Mouse (Mus musculus): Measurements from ENCODE around the gene Tbx3.
A peak's percentile ranks its signal among the peaks of the same experiment; 100 is the strongest.

Tbx3 gene

DNA sequence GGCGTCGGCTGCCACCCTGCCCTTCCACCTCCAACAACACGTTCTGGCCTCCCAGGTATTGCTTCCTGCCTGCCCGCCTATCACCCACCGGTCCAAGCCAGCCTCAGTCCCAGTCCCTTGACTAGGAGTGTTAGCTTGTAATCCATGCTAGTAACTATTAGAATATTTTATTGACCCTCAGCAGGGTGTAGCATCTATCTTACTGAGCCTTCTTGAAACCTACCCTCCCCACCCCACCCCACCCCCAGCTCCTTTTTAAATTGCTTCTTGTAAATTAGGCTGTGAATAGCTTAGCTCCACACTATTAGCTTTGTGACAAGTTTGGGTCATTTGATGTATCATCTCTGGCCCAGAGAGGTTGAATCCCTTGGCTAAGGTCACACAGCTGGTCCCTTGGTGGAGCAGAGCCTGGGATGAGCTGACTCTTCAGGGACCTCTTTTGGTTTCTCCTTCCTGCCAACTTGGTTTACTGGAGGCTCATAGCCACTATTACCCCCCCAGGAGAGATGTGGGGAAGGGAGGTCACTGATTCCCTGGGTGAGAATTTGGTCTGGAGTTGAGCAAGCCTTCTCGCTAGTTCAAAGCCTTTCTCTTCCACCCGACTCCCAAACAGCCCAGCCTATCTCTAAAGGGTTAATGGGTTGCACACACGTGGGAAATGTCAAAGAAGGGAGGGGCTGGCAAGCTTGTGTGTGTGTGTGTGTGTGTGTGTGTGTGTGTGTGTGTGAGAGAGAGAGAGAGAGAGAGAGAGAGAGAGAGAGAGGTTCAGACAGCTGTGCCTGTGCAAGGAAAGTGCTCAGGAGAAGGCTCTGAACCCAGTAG lies 10.8 kb downstream of the Tbx3 start:
- no peak for DNase-seq

DNA sequence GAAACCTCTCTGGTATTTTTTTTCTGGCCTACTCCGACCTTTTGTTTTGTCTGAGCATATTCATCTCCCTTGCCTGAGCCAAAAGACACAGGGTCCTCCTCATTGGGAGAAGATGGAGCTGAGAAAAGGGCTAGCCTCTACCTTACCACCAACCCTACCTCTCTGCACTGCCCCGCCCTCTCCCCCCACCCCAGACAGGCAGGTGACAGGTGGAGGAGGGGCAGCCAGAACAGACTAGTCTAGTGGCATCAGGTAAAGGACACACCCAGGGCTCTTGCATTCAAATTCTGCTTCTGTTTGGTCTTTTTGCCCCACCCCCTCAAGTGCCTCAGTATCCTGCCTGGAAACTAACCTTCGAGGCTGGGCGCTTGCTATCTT lies 11.4 kb downstream of the Tbx3 start:
- DNase-seq, result no peak

DNA sequence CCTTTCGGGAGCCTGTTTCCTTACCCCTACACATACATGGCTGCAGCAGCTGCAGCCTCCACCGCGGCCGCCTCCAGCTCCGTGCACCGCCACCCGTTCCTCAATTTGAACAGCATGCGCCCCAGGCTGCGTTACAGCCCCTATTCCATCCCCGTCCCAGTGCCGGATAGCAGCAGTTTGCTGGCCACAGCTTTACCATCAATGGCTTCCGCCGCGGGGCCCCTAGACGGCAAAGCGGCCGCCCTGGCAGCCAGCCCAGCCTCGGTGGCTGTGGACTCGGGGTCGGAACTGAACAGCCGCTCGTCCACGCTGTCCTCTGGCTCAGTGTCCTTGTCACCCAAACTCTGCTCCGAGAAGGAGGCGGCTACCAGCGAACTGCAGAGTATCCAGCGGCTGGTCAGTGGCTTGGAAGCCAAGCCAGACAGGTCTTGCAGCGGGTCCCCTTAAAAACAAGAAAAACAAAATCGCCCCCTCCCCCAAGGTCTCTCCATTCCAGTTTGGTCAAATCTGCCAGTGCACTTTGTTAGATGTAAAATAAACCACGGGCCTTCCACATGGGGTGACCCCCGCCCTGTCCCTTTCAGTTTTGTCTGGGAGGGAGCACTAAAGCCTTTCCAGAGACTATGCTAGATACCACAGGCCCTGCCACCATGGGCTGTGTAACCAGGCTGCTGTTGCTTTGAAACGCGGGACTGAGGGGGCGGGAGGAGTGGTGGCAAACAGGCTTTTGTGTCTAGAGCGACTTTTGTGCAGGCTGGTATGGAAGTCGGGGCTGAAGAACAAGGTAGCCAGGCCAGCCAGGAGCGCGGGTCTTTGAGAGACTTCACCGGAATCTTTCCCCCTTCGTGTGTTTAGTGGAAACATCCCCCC lies 12.4 kb downstream of the Tbx3 start:
- DNase-seq, result peak in 1 of 2 experiments; percentile 10

DNA sequence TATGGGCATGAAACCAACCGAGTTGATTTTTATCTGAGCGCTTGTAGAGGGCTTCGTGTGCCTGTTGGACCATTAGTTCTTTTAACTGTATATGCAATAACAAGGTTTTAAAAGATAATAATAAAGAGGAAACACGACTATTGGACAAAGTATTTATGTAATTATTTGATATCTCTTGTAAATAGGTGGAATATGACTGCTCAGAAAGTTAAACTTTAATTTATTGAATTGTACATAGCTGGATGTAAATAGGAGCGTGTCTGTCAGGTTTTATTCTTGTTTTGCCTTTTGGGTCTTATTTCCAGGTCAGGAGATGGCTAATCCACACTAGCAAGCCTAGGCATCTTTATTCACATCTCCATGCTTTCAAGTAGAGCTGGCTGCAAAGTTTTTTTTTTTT lies 13.4 kb downstream of the Tbx3 start:
- no peak for DNase-seq

DNA sequence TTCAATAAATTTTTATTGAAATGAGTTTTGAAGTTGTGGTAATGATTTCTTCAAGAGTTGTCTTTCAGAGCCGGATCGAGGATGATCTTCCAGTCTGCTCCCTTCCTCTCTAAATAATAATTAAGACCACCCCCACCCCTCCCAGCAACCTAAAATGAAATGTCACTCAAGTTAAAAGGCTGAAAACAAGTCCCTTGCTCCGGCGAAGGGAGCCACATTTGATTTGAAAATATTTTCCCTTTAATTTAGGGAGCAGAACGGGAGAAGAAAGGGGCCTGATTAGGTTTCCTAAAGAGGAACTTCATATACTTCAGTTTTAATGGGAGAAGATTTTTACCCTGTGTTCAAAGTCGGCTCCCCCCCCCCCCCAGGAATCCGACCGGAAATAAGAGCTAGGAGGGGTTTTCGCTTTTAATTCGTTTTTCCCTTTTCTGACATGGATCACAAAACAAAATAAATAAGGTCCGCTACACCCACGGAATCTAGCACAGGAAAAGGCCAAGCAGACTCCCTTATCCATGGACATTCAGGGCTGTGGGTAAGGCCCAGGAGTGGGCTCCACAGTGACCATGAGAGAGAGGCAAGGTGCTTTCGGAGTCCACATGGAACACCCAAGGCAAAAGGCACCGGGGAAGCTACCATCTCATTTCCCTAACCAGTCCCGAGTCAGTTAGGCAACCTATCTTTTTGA lies 14.4 kb downstream of the Tbx3 start:
- peak; percentile 35 to 50 for DNase-seq

DNA sequence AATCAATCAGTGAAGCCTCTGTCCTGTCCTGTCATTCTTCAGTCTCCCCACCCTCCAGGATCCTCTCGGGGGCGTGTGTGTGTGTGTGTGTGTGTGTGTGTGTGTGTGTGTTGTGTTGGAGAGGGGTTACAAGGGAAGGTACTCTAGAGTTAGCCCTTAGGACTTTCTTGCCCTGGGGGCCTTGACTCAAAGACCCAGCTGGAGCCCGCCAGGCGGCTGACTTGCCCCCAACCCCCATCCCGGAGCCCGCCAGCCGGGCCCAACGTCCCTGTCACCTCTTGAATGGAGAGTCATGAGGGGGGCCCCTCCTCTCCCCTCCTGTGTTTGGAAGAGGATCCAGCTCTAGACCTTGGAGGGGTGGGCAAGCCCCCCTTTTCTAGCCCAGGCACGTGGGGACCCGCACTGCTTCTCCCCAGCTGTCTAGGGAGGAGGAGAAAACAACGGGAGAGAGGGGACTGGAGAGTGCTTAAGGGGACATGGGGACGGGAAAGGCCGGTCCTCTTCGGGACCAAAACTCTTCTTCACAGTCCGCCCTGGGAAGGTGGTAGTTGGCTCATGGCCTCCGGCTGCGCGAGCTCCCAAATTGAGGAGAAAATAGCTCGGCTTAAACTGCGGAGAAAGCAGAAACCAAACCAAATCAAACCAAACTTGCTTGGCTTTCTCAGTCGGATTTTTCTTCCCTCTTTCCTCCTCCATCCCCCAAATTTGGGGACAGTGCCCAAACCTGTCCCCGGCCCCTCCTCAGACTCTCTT lies 15.2 kb downstream of the Tbx3 start:
- peak in 1 of 2 experiments; percentile 18 for DNase-seq

DNA sequence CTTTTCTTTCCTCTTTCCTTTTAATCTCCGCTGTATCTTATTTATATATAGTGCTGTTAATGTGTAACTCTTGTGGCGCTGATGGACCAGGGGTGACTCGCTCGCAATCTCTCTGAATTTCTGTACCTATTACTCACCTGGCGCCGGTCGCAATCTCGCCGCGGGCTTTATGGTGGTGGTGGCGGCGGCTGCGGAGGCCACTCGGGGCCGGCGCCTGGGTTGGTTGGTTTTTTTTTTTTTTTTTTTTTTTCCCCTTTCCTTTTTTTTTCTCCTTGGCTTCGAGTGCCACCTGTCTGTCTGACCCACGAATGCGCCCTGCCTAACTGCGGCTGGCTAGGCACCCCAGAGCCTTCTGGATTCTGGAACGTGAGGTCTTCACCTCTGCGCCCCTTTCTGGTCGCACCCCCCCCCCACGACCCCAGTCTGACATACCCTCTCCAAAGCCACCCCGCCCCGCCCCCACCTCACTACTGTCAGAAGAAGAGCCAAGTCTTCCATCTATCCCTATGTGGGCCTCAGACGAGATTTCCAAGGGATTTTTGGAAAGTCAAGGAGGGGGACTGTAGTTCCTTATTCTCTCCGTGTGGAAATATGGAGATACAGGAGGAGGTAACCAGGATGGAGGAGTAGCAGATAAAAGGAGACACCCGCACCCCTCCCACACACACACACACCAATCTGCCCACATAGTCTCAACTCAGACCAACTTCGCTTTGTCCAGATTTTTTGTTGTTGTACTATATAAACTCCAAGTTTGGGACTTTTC lies 15.9 kb downstream of the Tbx3 start:
- DNase-seq, result peak; percentile 32 to 57

DNA sequence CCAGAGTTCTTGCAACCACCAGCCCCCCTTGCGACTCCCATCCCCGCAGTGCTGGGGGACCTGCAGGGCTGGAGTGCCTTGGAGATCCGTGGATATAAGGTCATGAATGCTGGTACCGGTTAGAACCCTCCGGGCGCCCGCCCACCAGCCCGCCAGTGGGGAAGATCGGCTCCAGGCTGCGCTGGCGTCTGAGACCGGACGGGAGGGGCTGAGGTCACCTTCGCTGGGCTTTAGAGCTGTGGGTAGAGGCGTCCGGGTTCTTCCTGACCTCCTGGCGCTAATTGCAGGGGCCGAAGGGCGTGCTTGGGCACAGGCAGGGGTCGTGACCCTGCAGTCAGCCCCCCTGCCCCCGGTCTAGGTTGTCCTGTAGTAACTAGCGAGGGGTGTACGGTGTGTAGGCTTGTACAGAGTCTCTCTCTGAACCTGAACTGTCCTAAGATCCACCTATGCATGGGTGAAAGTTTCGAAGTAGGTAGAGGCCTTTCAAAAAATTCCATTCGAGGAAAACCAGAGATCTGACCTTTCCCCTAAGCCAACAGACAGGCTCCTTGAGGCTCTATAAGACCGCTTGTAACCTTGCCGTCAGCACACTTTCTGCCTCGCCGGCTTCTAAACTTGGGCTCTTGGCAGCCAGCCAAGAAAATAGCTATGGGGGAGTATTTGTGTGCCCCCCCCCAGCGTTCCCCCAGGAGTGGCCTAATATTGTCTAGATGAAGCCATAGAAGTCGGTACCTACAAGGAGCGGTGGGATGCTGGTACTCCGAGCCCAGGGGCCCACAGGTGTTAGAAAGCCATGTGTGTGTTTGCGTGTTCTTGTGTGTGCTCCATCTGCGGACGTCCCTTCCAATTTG lies 16.8 kb downstream of the Tbx3 start:
- DNase-seq, result peak in 1 of 2 experiments; percentile 14

DNA sequence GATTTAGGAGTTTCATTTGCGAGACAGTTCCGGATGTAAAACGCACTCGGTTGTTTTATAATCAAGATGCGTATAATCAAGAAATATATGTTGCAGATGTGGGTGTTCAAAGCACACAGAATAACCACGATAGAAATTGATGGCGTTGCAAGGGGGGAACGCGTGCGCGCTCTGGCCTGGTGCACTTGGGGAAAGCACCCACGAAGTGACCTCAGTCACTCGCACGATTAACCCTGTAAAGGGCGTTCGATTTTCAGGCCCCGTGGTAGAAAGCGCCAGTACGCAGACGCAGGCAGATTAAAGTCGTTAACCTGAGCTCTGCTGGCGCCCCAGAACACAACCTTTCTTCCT lies 17.4 kb downstream of the Tbx3 start:
- no peak for DNase-seq

DNA sequence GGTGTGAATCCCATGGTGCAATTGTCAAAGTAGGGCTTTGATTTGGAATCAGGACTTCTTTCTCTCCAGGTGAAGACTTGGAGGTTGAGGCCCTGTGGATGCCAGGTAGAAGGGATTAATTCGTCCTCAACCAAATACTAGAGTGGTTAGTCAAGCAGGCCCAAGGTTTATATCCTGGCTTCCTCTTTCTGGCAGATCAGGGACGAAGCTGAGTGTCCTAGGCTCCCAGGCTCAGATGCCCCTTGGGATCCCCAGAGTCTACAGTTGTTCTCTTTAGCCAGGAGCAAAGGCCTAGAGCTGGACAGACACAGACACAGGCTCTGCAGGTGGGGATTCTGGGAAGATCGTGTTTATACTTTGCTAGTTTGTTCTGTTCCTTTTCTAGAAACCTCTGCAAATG lies 17.8 kb downstream of the Tbx3 start:
- no peak for DNase-seq

DNA sequence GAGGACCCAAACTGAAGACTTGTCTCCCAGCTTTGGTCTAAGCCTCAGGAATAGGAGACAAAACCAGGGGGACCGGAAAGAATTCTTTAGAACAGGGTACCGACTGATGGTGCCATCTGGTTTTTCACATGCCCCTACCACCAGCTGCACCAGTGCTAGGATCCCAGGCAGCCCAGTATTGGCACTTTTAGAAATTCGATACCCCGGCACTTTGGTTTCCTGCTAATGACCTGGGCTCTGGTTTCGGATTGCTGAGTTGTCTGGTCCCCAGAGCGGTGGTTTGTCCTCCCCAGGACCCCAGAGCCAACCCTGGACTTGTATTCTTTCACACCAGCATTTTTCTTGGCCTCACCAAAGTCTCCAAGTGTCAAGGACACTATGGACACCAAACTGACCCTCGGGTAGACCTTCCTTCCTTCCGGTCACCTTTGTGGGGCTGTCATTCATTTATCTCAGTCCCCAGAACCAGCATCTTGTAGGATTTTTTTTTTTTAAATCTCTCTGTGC lies 18.5 kb downstream of the Tbx3 start:
- DNase-seq, result no peak

DNA sequence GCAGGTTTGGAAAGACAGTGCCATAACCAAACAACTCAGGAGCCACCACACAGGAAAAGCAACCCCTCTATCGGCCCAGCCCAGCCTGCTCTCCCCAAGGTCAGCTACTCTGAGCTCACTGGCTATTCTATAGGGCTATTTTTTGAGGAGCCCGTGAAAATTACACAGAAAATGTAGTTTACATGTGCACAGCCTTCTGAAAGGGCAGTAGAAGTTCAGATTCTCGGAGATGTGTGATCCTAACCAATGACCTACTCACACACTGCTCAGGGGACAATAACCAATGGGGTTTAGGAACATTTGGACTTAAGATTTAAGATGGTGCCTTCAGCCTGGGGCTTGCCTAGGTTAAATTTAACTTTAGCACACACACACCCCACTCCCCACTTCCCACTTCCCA lies 19.0 kb downstream of the Tbx3 start:
- DNase-seq, result no peak

DNA sequence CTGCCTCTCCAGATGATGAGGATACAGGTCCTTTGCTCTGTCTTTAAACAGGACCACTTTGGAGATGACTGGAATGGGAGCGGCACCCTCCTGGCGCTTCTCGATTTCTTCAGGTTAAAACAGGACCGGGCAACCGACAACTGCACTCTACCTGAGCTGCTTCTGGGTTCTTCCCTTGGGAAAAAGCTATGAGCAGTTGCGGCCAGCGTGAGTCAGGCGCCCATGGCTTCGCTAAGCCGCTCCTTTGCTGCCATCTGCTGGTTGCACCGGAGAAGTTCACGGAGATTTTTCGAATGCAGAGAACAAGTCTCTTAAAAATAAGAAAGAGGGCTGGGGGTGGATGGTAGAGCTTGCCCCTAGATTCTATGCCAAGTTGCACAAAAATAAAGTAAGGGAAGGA lies 20.6 kb downstream of the Tbx3 start:
- DNase-seq, result peak; percentile 82 to 87

DNA sequence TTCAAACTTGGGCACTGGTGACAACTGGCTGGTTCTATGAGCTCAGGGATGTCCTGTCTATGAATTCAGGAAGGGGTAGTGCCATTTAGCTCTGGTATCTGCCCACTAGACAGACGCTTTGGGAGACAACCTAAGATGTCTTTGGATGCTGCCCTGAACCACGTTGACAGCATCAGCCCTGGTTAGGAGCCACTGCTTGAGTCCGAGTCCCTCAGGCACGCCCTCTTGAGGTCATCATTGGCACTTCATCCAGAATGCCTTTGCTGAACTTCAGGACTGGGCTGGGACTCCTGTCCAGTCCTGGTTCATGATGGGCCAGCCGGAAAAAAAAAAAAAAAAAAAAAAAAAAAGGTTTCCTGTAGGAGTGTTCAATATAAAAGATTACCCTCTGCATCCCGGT lies 22.0 kb downstream of the Tbx3 start:
- DNase-seq, result no peak

DNA sequence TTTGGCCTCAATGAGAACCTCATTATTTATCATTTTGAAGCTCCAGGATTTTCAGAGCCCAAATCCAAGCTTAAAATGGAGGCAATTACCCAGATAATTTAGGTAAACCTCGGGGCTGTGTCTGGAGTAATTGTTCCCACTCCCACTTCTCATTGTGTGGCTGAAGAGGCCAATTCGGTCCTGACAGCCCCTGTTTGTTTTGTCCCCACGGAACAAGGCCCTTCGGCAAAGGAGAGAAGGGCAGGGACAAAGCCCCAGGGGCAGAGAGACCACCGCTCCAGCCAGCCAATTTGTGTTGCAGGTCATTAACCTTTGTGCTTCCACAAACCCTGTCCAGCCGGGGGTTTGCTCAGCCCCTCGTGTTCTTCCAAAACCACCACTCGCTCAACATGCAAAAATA lies 24.4 kb downstream of the Tbx3 start:
- no peak for DNase-seq

DNA sequence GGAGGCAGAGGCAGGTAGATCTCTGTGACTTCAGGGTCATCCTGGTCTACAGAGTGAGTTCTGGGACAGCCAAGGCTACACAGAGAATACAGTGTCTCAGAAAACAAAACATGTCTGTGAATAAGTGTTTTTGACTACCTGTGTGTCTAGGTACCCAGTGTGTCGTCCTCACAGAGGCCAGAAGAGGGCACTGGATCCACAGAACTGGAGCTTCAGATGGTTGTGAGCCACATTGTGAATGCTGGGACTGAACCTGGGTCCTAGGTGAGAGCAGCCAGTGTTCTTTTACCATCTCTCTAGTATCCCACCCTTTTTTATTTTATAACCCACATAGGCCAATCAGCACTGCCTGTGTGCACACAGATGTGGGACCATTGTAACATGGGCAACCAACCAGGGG lies 32.6 kb downstream of the Tbx3 start:
- no peak for DNase-seq

DNA sequence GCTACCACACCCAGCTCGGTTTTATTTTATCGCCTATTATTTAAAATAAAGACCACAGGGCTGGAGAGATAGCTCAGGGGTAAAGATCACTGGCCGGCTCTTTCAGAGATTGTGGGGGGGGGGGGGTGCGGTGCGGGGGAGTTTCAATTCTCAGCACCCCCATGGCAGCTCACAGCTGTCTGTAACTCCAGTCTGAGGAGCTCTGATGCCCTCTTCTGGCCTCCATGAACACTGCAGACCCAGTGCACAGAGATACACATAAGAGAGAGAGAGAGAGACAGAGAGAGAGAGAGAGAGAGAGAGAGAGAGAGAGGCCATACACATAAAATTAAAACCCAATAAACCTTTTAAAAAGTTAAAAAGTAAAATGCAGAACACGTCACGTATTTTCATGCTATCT lies 34.4 kb downstream of the Tbx3 start:
- no peak for DNase-seq

DNA sequence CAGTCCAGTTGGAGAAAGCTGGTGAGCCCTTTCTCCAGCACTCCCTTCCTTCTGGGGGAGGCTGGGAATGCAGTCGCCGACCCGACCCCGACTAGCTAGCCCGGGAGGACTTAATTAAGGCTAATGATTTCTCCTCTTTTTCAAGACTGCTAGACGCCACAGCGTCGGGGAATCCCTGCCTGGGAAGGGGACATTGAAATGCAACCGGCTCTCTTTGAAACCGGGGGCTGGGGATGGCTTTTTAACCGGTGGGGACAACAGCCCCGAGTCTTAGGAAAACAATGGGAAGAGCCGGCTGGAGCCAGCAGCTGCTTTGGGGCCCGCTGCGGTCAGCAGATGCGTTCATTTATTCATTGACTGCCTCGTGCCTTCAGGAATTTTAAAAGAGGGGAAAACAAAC lies 36.0 kb downstream of the Tbx3 start:
- DNase-seq, result no peak

DNA sequence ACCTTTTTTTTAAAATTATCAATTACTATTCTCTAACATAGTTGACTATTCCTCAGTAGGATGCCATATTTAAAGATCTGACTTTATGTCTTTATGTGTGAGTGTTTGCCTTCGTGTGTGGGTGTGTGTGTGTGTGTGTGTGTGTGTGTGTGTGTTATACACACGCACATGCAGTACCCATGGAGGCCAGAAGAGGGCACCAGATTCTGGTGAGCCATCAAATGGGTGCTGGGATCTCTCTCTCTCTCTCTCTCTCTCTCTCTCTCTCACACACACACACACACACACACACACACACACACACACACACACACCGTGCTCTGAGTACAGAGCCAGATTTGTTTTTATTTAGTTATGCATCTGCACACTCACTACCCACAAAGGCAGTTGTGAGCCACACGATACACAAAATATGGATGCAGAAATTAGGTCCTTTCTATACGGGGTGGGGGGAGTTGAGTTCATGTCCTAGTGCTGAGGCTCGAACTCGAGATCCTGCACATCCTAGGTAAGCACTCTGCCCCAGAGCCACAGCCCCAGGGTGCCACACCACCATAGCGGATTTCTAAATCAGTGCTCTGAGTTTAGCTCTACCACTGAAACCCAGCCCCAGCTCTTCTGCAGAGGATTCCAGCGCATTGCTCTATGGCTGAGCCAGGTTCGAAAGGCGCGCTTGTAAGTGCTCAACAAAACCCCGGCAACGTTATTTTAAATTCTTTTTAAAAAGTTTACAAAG lies 38.5 kb downstream of the Tbx3 start:
- no peak for DNase-seq

All from cerebellum, postnatal 14 days (tissue).